Mouse (Mus musculus) brain, adult 2 months (tissue): ENCODE data around the gene Rps10.
A peak's percentile ranks its signal among the peaks of the same experiment; 100 is the strongest.

Source experiments
- DNase-seq: peaks from one replicate; pipeline ENCODE4 v3.0.0; 2011; ENCODE audit warnings: low read depth, low spot score

Rps10 gene

DNA sequence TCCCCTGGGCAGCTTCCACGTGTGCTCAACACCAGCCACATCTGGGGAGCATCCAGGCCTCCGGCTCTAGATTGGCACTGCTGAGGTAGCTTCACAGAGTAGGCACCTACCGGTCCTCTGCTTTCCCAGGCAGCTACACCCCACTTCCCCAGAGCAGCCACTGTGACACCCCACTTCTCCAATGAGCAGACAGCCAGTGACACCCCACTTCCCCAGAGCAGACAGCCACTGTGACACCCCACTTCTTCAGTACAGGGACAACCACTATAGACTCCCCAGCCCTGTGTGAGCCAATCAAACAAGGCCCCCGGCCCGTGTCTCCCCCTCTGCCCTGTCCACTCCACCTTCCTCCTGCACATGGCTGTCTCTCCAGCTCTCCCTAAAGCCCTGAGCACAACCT is 24.5 kb downstream of the Rps10 start:
- DNase-seq, result no peak

DNA sequence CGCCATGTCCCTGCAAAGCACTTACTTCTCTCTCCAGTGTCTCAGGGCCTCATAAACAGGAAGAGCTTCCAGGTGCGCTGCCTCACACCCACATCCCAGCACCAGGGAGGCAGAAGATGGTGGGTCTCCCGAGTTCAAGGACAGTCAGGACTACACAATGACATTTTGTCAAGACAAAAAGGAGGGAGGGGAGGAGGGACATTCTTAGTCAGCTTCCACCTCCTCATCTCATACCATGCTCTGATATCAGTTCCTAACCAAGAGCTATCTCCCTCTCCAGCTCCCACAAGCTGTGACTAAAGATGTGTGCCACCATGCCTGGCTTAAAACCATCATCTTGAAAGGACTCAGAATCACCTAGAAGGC is 25.0 kb downstream of the Rps10 start:
- DNase-seq, result peak; percentile 68

DNA sequence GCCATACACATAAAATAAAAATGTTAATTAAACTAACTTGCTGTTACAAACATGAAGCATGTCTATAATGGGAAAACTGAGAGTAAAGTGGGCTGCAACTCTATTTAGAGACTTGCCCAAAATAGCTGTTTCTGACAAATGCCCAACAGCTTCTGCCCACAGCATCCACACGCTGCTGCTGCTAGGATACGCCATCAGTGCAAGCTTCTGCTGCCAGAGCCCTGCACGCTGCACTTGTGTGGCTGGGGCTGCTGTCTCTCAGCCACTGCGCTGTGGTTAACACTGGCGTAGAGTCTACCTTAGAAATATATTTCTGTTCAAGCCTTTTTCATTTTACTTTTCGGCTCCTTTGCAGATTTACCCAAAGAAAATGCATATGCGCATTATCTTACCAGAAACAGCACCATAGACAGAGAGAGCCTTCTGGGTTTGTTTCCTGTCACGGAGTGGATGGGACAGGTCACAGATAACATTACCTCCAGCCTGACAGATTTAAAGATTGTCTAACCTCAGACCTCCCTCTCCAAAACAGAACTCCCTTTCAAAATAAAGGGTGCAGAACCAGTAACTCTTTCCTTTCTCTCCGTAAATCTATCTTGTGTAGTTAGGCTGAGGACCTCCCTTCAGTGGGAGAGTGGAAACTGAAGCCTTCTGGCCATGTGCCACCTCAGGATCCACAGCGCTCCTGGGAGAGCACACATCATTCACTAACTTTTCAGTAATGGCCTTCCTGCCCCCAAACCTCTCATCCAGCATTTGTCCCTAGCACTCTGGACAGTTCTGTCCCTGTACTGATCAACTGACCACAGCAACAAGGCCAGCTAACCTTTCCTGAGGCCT is 25.6 kb downstream of the Rps10 start:
- peak; percentile 94 for DNase-seq

DNA sequence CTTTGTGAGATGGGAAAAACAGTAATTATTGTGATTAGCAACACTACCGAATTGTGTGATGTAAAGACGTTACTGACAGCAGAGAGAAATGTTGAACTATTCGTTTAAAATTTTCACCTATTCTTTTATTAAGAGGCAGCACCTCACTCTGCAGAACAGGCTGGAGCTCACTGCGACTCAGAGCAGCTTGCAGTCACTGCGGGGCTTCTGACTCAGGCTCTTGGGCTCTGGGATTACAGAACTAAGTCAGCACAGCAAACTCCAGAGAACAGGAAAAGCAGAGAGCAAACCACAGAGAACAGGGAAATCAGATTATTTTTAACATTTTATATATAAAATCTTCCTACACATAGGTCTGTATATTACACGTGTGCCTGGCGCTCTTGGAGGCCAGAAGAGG is 26.9 kb downstream of the Rps10 start:
- DNase-seq, result peak; percentile 83

GRCm38 (mm10) chr17:27603522-27604234 is 32.8 kb downstream of the Rps10 start:
- DNase-seq, result peak; percentile 83

DNA sequence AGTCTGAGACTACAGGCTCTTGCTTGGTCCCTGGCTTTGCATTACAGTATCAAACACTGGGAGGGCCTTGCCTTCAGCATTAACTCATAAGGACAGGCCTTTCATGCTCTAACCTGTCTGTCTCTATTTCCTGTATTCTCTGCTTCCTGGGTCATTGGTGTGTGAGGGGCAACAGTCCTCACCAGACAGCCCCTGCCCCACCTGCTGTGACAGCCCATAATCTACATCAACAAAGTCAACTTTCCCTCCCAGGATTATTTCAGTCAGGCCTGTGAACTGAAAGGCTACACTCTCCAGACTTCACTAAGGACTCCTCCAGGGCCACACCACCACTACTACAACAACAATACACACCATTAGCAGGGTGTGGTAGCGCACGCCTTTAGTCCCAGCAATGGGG is 33.4 kb downstream of the Rps10 start:
- no peak for DNase-seq

DNA sequence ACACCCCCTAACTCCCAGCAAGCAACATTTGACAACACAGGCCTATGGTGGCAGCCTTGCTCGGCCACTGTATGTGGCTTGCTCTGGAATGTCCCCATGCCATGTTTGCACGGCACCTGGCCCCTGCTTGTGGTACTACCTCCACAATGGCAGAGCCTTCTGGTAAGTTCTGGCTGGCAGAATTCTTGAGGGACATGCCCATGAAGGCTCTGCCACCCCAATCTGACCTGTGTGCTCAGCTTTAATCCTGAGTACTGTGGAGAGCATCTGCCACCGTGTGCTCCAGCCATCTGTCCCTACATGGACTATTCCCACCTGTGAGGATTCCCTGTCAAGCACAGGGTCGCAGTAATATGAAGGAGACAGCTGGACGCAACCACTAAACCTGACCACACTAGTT is 35.6 kb downstream of the Rps10 start:
- DNase-seq, result peak; percentile 93

DNA sequence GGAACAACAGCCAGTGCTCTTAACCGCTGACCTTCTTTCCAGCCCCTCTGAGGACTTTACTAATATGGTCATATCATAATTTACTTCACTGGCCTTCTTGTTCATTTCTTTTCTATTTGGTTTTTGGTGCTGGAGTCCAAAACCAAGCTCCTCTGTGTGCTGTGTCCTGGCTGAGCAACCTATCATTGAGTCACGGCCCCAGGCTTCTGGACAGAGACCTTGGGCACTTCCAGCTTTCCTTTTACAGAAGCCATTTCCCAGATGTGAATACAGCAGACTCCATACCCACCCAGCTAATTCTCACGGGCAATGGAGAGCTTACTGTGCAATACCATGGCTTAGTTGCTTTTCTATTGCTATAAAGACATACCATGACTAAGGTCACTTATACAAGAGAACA is 36.2 kb downstream of the Rps10 start:
- no peak for DNase-seq

- no peak for DNase-seq
These were observed 39.9 kb downstream of the Rps10 start for GRCm38 (mm10) chr17:27596376-27597190.

GRCm38 (mm10) chr17:27595659-27596375 is 40.7 kb downstream of the Rps10 start:
- peak; percentile 75 for DNase-seq

GRCm38 (mm10) chr17:27592565-27592910 is 43.9 kb downstream of the Rps10 start:
- no peak for DNase-seq

DNA sequence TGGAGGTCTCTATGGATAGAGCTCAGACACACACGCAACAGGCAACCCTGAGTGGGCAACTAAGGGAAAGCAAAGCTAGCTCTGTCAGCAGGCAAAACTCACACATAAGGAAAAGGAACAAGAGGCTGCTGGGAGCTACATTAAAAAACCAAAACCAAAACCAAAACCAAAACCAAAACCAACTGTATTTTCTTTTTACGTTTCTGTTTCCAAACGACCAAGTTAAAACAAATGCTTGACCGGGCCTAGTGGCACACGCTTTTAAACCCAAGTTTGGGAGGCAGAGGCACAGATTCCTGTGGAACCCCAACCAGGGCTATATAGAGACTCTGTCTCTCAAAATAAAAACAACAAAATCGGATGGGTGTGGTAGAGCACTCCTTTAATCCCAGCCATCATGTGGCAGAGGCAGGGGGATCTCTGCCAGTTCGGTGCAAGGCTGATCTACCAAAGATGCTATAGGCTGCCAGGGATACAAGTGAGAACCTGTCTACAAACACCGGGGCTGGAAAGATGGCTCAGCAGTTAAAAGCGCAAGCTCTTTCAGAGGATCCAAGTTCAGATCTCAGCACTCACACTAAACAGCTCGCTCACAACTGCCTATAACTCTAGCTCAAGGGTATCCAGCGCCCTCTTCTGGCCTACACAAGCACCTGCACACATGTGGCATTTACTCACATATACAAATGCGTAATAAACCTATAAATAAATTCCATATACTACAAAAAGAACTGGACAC is 44.5 kb downstream of the Rps10 start:
- DNase-seq, result no peak

DNA sequence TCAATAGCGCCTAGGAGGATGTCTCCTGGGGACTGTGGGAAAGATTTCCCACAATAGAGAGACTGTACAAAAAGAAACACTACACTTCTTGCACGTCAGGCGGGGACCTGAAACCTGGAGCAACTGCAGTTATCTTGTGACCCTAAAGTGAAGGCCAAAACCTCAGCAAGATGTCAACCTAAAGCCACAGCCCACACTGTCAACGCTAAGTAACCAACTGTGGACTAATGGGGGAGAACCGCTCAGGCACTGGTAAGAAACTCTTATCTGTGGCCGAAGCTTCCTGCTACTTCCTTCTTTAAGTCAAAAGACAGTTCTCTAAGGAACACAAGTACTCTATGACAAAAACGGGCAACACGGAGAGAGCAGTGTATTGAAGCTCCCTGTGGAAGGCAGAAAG is 48.2 kb downstream of the Rps10 start:
- no peak for DNase-seq

- peak; percentile 88 for DNase-seq
These were observed 49.2 kb downstream of the Rps10 start for GRCm38 (mm10) chr17:27587252-27587651.

- DNase-seq, result no peak
These were observed 49.8 kb downstream of the Rps10 start for GRCm38 (mm10) chr17:27586661-27587060.

DNA sequence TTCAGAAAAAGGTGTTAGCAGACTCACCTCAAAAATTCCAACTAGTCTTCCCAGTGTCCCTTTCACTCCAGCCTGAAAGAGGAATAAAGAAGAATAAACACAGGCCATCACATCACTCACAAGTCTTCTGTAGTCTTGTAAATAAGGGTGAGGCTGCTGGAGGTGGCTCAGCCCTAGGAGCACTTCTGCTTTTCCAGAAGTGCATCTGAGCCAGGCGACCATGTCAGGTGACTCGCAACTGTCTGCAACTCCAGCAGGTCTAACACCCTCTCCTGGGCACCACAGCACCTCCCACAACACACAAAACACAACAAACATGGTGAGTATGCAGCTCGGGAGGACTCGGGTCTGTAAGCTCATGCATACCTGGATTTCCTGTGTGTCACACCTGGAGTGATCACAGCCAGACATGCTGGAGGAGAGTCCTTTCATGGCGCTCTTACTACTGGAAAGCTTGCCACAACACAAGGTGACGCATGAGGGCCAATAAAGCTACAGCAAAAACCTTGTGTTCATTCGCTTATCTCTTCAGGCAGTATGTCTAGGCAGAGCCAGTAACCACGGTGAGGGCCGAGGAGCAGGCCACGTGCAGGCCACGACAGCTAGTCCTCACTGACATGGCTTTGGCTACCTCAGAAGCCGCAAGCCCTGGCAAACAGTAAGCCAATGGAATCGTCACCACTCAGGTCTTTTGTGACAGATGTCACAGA is 53.1 kb downstream of the Rps10 start:
- DNase-seq, result no peak
